Mouse (Mus musculus): ENCODE data around the gene Paxx.
A peak's percentile ranks its signal among the peaks of the same experiment; 100 is the strongest.

Gene Paxx

DNA sequence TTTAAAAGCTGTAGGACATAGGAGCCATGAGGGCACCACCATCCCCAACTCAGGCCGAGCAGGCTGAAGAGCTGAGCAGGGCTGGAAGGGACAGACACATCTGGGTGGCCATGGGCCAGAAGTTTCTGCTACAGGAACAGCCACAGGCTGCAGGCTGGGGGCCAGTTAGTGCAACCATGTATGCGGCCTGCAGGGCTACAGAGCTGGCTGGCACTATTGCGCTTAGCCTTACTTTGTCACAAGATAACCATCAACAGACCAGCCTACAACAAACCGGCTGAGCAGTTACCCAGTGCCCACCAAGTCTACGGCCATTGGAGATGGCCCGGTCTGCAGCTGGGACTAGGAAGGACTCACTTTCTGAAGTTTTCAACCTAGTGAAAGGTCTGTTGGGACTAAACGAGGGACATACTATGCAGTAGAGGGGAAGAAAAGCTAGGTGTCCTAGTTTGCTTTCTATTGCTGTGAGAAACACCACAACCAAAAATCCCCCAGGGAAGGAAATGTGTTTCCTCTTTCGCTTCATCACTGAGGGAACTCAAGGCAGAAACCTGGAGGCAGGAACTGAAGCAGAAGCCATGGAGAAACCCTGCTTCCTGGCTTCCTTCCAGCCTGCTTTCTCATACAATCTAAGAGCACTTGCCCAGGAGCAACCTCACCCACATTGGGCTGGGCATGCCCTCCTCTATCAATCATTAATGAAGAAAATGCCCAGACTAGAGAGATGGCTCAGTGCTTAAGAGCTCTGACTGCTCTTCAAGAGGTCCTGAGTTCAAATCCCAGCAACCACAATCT is 9.8 kb downstream of the Paxx start:
- no peak for DNase-seq (ENCODE audit: low read depth, low spot score)

DNA sequence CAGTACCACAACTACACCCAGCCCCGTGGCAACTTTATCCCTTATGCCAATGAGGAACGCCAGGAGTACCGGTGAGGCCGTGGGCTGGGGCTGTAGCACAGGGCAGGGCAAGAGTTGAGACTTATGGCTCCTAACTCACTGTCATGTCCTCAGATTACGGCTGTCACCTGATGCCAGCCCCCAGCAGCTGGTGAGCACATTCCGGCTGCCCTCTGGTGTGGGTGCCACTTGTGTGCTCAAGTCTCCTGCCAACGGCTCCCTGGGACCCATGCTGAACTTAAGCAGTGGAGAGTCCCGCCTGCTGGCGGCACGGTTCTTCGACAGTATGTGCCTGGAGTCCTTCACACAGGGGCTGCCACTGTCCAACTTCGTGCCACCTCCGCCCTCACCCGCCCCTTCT is 18.2 kb downstream of the Paxx start:
- DNase-seq (ENCODE audit: low read depth, low spot score) = no peak

DNA sequence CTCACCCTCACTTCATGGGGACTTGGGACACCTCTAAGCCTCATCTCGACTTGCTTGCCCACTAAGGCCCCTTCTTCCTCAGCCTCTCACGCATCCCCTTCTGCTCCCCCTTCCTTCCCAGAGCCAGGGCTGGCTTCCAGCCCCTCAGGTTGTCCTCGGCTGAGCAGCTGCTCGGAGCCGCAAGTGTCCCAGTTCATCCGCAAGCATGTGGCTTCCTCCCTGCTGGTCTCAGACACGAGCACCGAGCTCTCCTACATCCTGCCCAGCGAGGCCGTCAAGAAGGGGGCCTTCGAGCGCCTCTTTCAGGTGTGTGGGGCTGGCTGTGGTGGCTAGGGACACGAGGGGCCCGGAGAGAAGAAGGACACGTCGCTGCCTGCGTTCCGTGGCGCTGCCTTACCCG is 19.8 kb downstream of the Paxx start:
- no peak for DNase-seq (ENCODE audit: low read depth, low spot score)

DNA sequence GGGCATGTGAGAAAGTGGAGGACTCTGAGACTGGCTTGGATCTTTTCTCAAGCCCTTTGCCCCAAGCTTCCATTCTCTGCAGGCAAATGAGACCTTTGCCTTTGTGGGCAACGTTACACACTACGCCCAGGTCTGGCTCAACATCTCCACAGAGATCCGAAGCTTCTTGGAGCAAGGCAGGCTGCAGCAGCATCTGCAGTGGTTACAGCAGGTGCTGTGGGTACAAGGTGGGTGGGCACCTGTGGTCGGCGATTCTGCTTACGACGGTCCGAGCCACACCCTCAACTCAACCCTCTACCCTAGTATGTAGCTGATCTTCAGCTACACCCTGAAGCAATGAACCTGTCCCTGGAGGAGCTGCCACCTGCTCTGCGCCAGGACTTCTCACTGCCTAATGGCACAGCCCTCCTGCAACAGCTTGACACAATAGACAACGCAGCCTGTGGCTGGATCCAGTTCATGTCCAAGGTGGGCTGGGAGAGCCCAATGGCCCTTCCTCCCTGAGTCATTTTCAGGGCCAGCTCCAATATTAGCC is 24.5 kb downstream of the Paxx start:
- no peak for DNase-seq (ENCODE audit: low read depth, low spot score)

DNA sequence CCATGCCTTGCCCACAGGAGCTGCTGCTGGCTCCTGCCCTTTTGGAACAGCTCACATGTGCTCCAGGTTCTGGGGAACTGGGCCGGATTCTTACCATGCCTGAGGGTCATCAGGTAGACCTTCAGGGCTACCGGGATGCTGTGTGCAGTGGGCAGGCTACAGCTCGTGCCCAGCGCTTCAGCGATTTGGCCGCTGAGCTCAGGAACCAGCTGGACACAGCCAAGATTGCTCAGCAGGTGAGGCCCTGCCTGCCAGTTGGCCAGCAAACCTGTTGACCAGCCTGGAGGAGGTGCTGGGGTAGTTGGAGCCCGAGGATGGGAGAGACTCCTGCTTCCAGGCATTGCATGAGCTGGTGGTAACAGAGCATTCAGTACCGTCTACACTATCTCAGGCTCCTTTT is 26.6 kb downstream of the Paxx start:
- DNase-seq (ENCODE audit: low read depth, low spot score) = no peak

DNA sequence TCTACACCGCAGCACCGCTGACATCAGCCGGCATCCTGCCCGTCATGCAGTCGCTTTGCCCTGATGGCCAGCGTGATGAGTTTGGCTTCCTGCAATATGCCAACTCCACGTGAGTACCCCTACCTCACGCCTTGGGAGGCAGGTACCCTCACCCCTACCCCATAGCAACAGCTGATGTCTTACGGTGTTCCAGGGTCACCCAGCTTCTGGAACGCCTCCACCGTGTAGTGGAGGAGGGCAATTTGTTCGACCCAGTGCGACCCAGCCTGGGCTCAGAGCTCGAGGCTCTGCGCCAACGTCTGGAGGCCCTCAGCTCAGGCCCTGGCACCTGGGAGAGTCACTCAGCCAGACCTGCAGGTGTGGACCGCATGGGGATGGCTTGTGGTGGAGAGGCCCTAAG is 27.8 kb downstream of the Paxx start:
- no peak for DNase-seq (ENCODE audit: low read depth, low spot score)

DNA sequence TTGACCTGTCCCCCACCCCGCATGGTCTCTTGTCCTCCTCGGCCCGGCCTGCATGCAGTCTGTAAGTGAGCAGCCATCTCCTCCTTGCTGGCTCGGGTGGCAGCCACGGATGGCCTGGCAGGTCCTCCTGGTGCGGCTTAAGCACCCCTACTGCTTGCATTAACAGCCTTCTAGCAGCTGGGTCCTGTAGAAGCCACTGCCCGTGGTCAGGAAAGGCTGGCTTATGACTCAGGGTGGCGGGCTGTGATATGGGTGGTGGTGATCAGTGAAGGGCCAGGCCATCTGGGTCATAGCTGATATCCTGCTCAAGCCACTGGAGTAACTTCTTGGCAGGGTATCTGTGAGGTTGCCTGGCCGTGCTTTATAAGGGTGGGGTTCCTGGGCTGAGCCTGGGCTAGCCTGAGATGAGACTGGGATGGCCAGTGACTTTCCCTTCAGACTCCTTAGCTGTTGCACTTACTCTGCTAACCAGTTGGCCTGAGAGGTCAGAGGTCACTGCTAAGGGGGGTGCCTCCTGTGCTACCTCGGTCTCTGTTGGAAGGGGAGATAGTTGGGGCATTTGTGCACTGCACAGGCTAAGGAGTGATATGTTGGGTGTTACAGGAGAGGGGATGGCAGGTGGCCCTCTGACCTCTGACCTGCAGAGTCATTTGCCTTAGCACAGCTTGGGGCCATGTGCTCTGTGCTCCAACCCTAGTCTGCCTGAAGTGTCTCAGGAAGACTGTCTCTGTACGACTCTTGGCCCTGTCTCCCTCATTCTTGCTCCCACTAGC is 28.4 kb downstream of the Paxx start:
- no peak for DNase-seq (ENCODE audit: low read depth, low spot score)

DNA sequence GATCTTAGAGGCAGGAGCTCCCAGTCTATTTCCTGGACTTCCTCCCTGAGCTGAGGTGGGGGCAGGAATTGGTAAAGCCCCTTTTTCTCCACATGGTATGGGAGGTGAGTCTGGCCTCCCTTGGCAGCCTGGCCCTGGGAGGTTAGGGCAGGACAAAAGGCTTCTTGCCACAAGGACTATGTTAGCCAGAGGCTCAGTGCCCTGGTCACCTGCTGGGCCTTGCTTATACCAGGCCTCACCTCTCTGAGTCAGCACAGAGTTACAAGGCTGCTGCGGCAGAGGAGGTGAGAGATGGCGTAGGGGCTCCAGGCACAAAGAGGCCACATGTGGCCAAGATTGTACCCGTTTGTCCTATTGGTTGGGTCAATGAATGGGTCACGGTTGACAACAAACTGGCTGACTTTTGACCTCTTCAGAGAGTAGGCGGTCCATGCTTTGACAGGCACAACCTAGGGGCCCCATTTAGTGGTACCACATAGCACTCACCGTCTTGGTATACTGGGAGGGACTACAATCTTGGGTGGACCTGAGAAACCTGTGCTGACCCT is 29.5 kb downstream of the Paxx start:
- no peak for DNase-seq (ENCODE audit: low read depth, low spot score)

DNA sequence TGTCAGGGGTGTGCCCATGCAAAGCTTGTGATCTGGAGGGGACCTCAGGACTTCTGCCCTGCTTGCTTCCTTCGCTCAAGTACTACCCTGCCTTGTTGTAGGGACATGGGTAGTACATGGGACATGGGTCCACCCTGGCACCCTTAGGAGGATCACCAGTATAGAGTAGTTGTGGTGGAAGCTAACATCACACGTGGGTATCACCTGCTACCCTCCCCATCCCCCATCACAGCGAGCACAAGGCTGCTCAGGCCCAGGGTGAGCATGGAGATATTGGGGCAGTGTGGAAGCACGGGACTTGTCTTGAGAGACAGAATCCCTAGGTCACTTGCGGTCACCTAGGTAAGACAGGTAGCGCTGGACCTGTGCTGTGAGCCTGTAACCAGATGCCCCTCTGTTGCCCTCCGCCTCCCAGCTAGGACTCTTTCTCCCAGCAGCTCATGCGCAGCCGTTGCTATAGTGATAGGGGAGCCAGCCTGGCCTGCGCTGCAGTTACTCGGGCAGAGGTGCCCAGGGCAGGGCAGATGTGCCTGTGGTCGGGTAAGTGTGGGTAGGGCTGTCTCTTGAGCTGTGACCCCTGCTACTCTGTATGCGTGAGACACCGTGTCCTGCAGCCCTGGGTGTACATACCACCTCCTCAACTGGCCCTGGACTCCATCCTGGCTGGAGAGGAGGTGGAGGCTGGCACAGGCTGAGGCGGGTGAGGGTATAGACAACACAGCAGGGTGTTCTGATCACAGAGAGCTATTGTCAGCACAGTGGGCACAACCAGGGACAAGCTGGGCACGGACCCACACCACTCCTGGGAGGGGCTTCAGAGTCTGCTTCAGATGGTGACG is 30.3 kb downstream of the Paxx start:
- no peak for DNase-seq (ENCODE audit: low read depth, low spot score)

DNA sequence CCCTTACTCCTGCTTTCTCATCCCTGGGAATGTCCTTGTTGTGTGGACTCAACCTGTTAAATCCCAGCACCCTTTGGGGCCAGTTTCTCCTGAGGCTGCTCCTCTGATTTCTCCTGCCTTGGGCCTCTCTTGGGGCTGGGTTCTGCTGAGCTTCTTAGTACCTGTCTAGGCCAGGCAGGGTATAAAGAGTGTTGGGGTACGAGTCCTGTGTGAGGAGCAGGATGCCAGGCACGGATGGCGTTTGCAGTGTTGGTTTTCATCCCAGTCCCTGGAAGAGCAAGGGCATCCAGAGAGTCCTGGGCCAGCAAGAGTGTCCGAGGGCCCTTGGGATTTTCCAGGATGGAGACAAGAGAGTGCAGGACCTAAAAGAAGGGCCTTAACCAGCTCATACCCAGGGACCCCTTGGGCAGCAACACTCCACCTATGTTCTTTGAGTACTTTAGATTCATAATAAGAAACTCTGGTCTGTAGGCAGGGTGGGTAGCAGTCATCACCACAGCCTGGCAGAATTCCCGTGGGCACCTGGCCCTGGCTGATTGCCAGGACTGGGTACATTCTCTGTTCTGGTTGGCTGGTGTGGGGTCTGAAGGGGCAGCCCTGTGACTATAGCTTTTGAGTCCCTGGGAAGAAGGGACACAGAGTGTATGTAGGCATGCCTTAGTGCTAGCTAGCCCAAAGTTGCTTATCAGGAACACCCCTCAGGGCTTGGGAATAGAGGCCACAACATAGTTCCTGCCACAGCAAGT is 31.3 kb downstream of the Paxx start:
- DNase-seq (ENCODE audit: low read depth, low spot score) = no peak

DNA sequence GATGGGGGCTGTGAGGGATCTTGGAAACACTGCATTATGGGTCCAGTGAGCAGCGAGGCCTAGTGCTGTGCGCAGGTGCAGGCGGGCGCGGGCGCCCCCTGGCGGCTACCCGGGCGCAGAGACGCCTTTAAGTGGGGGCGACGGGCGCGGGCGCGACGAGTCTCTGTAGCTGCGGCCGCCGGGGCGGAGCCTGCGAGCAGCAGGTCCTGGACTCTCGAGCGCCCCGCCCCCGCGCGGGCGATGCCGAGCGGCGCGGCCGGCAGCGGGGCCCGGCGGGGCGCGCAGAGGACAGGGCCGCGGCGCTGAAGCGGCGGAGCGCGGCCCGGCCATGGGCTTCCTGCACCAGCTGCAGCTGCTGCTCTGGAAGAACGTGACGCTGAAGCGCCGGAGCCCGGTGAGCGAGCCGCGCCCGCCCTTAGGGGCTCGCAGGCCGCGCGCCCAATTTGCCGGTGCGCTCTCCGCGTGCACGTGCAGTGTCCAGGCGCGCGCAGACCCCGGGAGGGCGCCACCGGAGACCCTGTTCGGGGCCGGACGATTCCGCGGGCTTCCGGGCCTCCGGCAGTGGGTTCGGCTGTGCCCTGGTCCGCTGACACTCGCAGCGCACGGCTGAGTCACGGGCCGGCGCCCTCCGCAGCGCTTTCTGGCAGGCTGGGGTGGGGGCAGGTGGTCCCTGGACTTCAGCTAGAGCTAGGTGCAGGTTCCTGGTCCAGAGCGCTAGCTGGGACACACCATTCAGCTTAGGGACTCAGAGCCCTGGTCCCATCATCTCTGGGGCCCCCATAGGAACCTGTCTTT is 32.3 kb downstream of the Paxx start, which contains the start of gene Abca2:
TSS of gene Abca2 (plus strand) at position 262 of the 795 bp plus-strand sequence.
- peak; percentile 96 for DNase-seq (ENCODE audit: low read depth, low spot score)

DNA sequence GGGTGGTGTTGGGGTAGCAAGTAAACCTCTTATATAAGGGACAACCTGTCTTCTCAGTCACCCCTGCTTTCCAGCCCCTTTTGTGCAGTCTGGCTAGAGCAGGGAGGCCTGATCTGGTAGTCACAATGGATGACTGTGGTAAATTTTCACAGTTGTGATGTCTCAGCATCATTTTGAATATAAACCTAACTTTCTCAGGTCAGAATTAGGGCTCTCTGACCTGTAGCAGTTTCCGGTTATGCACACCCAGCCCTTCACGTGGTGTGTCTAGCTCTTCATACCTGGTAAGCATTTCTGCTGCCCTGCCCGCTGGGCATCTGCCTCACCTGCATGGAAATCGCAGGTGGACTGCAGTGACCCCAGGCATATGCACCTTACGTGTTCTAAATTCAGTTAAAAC is 33.6 kb downstream of the Paxx start:
- no peak for DNase-seq (ENCODE audit: low read depth, low spot score)

DNA sequence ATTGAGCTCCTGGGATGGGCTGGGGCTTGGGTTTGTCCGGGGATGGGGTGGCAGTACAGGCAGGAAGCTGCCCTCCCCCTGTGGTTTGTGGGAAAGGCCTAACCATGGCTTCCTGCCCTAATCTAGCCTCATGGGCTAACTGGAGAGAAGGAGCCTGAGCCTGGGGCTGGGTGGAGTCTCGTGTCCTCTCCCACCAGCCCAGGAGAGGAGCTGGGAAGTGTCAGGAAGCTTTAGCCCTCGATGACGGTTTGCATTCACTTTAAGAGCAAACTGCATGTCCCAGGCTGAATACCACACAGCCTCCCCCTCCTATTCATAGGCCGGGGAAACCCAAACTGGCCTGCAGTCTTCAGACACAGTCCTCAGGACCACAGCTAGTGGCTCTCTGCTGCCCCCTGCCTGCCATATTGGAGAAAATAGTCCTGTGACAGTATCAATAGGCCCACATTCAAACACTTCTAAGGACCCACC is 34.1 kb downstream of the Paxx start:
- DNase-seq (ENCODE audit: low read depth, low spot score) = peak; percentile 91

DNA sequence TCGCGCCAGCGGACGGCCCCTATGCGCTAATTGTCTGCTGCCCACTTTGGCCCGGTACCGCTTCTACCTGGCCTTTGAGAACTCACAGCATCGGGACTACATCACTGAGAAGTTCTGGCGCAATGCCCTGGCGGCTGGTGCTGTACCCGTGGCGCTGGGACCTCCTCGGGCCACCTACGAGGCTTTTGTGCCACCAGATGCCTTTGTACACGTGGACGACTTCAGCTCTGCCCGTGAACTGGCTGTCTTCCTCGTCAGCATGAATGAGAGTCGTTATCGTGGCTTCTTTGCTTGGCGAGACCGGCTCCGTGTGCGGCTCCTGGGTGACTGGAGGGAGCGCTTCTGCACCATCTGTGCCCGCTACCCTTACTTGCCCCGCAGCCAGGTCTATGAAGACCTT is 35.4 kb downstream of the Paxx start:
- no peak for DNase-seq (ENCODE audit: low read depth, low spot score)

DNA sequence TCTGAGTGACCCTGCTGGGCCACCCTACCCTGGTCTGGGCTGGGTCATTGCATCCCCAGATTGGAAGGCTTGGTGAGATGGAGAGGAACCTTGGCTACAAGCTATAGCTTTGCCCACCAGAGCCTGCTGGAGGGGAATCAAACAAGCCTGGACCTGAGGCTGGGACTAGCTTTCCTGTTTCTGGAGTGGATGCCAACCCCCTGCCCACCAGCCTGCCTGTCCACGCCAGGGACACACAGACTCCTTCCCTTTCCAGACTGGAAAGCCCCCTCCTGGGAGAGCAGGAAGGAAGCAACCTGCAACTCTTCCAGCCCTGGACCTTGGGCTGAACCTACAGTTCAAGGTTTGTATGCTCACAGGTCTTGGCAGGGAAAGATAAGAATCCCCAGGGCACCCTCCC is 37.3 kb downstream of the Paxx start:
- no peak for DNase-seq (ENCODE audit: low read depth, low spot score)

DNA sequence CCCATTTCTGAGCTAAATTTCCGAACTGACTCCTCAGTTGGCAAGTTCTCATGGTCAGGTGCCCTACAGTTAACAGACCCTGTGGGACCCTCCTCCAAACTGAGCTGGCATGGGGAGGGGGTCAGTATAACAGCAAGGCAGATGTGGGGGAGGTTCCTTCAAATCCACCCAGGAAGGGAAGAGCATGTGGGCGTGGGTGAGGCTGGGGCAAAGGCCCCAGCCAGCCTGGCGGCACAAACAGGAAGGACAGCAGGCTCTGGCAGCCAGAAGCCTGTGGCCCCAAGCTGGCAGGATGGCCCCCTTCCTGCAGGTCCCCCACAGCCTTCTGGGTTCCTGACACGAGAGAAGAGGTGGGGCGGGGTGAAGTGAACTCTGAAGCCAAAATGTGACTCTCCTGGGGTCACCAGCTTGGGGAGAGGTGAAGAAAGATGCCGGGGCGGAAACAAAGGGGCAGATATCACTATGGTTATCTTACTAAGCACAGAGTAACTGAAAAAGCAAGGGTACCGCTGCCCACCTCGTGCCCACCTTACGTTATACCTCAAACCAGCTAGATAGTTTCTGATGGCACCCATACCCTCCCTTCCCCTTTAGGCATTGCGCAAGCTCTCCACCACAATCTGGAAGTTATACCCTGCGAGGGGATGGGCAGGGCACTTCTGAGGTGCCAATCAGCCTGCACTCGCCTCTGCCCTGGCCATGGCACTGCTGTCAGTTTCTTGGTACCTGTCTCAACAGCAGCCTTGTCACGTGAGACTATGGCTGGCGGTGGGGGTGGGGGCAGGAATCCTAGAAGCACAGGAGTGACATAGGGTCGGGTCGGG is 38.1 kb downstream of the Paxx start, which contains the start of gene Fut7:
TSS of gene Fut7 (plus strand) at position 681 of the 824 bp plus-strand sequence.
- peak; percentile 76 for DNase-seq (ENCODE audit: low read depth, low spot score)

DNA sequence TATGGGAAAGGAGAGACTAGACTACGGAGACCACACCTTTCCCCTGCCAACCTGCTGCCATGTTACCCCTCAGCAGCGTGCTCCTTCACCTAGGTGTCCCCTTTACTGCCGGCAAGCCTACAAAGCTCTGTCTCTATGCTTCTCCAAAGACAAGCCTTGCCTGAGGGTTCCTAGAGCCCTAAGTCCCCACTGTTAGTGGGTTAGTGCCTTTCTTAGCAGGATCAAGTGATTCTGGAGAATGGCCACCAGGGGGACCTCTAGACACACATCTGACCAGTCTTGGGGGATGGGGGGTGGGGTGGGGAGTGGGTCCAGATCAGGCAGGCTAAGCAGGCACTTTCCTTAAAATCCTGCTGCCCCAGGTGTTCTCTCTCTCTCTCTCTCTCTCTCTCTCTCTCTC is 39.0 kb downstream of the Paxx start:
- peak; percentile 86 for DNase-seq (ENCODE audit: low read depth, low spot score)

DNA sequence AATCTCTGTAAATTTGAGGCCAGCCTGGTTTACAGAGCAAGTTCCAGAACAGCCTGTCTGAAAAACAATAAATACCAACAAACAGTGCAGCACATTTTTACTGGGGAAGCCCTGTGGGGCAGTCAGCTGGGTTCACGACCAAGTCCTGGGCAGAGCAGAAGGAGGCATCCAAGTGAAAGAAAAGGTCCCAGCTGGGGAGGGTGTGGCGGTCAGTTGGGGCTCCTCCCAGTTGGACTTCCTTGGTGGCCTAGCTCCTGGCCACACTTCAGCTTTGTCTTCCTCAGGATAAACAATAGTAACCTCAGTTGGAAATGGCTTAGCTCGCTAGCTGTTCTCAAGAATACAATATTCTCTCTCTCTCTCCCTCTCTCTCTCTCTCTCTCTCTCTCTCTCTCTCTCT is 43.5 kb downstream of the Paxx start:
- no peak for DNase-seq (ENCODE audit: low read depth, low spot score)

DNA sequence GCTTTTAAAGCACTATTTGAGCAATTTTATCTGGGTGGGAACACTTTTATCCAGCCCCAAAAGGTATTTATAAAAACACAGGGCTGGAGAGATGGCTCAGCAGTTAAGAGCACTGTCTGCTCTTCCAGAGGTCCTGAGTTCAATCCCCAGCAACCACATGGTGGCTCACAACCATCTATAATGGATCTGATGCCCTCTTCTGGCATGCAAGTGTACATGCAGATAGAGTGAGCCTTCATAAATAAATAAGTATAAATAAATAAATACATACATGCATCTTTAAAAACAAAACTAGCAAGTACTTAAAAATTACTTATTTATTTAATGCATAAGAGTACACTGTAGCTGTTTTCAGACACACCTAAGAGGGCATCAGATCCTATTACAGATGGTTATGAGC is 47.5 kb downstream of the Paxx start:
- peak; percentile 35 for DNase-seq (ENCODE audit: low read depth, low spot score)
